Mouse (Mus musculus): Measurements from ENCODE around the gene Arid3a. TPM values are rescaled to one million over a fixed set of nuclear protein-coding genes. Genes with fewer than 3 reads are reported as not detected.
A peak's percentile ranks its signal among the peaks of the same experiment; 100 is the strongest.

Gene Arid3a
- polyA plus RNA-seq, 1 experiment, result 1.2 TPM

DNA sequence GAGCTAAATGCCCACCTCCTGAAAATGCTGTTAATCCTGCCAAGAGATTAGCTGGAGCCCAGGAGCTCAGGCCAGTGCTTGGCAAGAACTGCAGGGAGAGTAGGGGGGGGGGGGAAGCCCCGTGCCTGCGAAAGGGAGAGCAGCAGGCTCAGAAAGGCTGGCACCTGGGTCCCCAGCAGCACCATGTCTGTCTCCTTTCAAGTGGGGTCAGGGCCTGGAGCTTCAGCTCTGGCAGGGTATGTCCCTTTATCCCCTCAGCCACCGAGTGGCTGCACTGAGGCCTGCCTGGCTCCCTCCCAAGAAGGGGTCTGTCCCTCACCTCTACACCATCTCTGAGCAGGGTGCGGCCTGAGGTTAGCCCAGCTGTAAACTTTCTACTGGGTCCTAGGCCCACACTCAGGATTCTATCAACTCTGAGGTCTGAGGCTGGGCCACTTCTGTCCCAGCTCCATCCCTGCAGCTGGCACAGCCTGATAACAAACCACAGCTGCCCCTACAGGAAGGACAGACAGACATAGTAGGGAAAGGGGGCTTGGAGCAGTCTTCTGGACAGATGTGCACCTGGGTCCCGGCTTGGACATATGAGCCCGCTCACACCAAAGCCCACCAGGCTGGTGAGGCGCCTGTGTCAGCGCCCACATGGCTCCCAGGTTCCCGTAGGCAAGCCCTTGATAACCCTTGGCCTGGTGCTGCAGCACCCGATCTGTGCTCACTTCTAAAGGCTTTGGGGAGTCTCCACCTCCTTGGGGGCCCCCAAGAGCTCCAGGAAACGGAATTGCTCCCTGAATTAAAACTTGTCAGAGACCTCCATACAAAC, 12.5 kb upstream of the Arid3a start:
- Histone ChIP-seq H3K4me3 (no peak overlapping the region), H3K27me3 (ENCODE audit: control insufficient read depth, insufficient read depth, insufficient read length) (peaks cover 14% of the 10 kb centered on the region), H3K79me2 (ENCODE audit: control insufficient read depth, insufficient read depth) (peaks cover 16% of the 10 kb centered on the region), H3ac (ENCODE audit: control insufficient read depth, insufficient read length) (no peak overlapping the region), H3K36me3 (ENCODE audit: control insufficient read depth, insufficient read depth) (no peaks in the 10 kb centered on the region), H3K4me2 (ENCODE audit: low read depth) (no peak overlapping the region)
- TF ChIP-seq USF1 (IDR thresholded peaks at IDR 0.05; ENCODE audit: low read depth), result no peak
- no peak for TF ChIP-seq REST (IDR thresholded peaks at IDR 0.05; ENCODE audit: insufficient read depth, insufficient read length)
- TF ChIP-seq MAX (IDR thresholded peaks at IDR 0.05; ENCODE audit: low read depth), result no peak
- TF ChIP-seq MYOD1 (IDR thresholded peaks at IDR 0.05; ENCODE audit: control insufficient read depth in 1 of 3, insufficient read length in 2 of 3, low read depth in 2 of 3), result no peak
- no peak for TF ChIP-seq MYOG (IDR thresholded peaks at IDR 0.05; ENCODE audit: control insufficient read depth in 1 of 3, insufficient read depth in 1 of 3, insufficient read length in 2 of 3, low read depth in 2 of 3)
- TF ChIP-seq SRF (IDR thresholded peaks at IDR 0.05; ENCODE audit: control insufficient read depth, insufficient read length, low read depth), result no peak
- TF ChIP-seq TCF3 (IDR thresholded peaks at IDR 0.05; ENCODE audit: insufficient read length, low read depth), result no peak
- no peak for TF ChIP-seq E2F4 (IDR thresholded peaks at IDR 0.05; ENCODE audit: insufficient read depth)
- TF ChIP-seq CEBPB (IDR thresholded peaks at IDR 0.05; ENCODE audit: insufficient read depth, poor library complexity, severe bottlenecking), result no peak

DNA sequence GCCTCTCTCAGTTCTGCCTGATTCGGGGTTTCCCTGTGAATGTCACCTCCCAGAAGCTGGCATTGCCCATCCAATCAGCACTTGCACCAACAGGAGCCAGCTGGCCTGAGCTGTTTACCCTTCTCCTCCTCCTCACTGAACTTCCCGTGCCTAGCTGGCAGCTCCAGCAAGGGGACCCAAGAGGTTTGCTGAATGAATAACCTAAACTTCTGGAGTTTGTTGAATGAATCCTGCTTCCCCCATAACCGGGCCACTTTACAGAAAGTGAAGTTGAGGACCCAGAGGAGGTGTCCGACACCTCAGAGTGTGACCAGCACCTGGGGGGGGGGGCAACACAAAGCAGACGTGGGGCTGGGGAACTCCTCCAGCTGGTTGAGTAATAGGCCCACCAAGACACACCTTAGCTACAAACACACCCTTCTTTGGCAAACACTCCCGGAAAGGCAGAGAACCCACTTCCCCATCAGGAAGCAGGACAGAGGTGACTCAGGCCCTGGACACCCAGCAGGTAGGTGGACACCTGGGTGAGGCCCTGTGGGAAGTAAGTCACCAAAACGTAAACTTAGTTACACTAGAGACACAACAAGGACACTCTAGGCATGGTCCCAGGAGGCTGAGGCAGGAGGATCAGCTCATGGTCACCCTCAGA, 11.8 kb upstream of the Arid3a start:
- peaks cover 16% of the 10 kb centered on the region for H3K79me2 ChIP-seq (ENCODE audit: control insufficient read depth, insufficient read depth)
- no peak overlapping the region for H3ac ChIP-seq (ENCODE audit: control insufficient read depth, insufficient read length)
- no peaks in the 10 kb centered on the region for H3K36me3 ChIP-seq (ENCODE audit: control insufficient read depth, insufficient read depth)
- peak overlapping the region; percentile 91 for H3K4me2 ChIP-seq (ENCODE audit: low read depth)
- no peak for TF ChIP-seq TCF12 (IDR thresholded peaks at IDR 0.05; ENCODE audit: insufficient read depth, poor library complexity, severe bottlenecking)
- TF ChIP-seq MYOD1 (IDR thresholded peaks at IDR 0.05; ENCODE audit: control insufficient read depth in 1 of 3, insufficient read length in 2 of 3, low read depth in 2 of 3), result no peak
- no peak for TF ChIP-seq MAX (IDR thresholded peaks at IDR 0.05; ENCODE audit: low read depth)
- TF ChIP-seq USF1 (IDR thresholded peaks at IDR 0.05; ENCODE audit: low read depth), result no peak
- TF ChIP-seq SRF (IDR thresholded peaks at IDR 0.05; ENCODE audit: control insufficient read depth, insufficient read length, low read depth), result no peak
- TF ChIP-seq MYOG (IDR thresholded peaks at IDR 0.05; ENCODE audit: control insufficient read depth in 1 of 3, insufficient read depth in 1 of 3, insufficient read length in 2 of 3, low read depth in 2 of 3), result no peak
- TF ChIP-seq TCF3 (IDR thresholded peaks at IDR 0.05; ENCODE audit: insufficient read length, low read depth), result no peak
- no peak for TF ChIP-seq POLR2AphosphoS2 (IDR thresholded peaks at IDR 0.05; ENCODE audit: insufficient read length, low read depth)
- H3K4me3 ChIP-seq, result no peak overlapping the region
- peaks cover 14% of the 10 kb centered on the region for H3K27me3 ChIP-seq (ENCODE audit: control insufficient read depth, insufficient read depth, insufficient read length)

DNA sequence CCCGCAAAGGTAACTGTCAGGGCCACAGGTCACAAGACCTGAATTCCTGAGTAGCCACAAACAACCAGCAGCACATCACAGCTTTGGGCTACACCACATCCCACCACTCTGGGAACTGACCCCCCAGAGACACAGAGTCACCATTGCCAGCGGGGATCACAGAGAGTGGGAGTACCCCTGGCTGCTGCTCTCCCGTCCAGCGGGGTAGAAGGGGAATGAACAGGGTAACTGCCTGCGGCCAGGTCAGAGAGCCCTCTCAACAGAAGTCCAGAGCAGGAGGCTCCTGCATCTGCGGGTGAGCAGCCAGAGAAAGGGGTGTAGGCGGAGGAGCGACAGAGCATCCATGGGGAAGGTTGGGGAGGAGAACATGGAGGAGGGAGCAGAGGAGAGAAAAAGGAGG, 10.8 kb upstream of the Arid3a start:
- no peak for TF ChIP-seq E2F4 (IDR thresholded peaks at IDR 0.05; ENCODE audit: insufficient read depth)
- TF ChIP-seq TCF12 (IDR thresholded peaks at IDR 0.05; ENCODE audit: insufficient read depth, poor library complexity, severe bottlenecking), result no peak
- TF ChIP-seq MYOG (IDR thresholded peaks at IDR 0.05; ENCODE audit: control insufficient read depth in 1 of 3, insufficient read depth in 1 of 3, insufficient read length in 2 of 3, low read depth in 2 of 3), result no peak
- TF ChIP-seq CEBPB (IDR thresholded peaks at IDR 0.05; ENCODE audit: insufficient read depth, poor library complexity, severe bottlenecking), result no peak
- TF ChIP-seq USF1 (IDR thresholded peaks at IDR 0.05; ENCODE audit: low read depth), result no peak
- no peak for TF ChIP-seq MYOD1 (IDR thresholded peaks at IDR 0.05; ENCODE audit: control insufficient read depth in 1 of 3, insufficient read length in 2 of 3, low read depth in 2 of 3)
- no peak for TF ChIP-seq POLR2AphosphoS2 (IDR thresholded peaks at IDR 0.05; ENCODE audit: insufficient read length, low read depth)
- no peak for TF ChIP-seq REST (IDR thresholded peaks at IDR 0.05; ENCODE audit: insufficient read depth, insufficient read length)
- no peak for TF ChIP-seq POLR2A (IDR thresholded peaks at IDR 0.05; ENCODE audit: insufficient read length, low read depth)
- no peak for TF ChIP-seq SRF (IDR thresholded peaks at IDR 0.05; ENCODE audit: control insufficient read depth, insufficient read length, low read depth)
- no peak for TF ChIP-seq TCF3 (IDR thresholded peaks at IDR 0.05; ENCODE audit: insufficient read length, low read depth)
- no peak for TF ChIP-seq MAX (IDR thresholded peaks at IDR 0.05; ENCODE audit: low read depth)
- Histone ChIP-seq H3K27me3 (ENCODE audit: control insufficient read depth, insufficient read depth, insufficient read length) (peaks cover 24% of the 10 kb centered on the region), H3ac (ENCODE audit: control insufficient read depth, insufficient read length) (peak overlapping the region; percentile 37), H3K36me3 (ENCODE audit: control insufficient read depth, insufficient read depth) (no peaks in the 10 kb centered on the region), H3K4me2 (ENCODE audit: low read depth) (peak overlapping the region; percentile 91), H3K79me2 (ENCODE audit: control insufficient read depth, insufficient read depth) (peaks cover 16% of the 10 kb centered on the region), H3K4me3 (peak overlapping the region; percentile 84)

DNA sequence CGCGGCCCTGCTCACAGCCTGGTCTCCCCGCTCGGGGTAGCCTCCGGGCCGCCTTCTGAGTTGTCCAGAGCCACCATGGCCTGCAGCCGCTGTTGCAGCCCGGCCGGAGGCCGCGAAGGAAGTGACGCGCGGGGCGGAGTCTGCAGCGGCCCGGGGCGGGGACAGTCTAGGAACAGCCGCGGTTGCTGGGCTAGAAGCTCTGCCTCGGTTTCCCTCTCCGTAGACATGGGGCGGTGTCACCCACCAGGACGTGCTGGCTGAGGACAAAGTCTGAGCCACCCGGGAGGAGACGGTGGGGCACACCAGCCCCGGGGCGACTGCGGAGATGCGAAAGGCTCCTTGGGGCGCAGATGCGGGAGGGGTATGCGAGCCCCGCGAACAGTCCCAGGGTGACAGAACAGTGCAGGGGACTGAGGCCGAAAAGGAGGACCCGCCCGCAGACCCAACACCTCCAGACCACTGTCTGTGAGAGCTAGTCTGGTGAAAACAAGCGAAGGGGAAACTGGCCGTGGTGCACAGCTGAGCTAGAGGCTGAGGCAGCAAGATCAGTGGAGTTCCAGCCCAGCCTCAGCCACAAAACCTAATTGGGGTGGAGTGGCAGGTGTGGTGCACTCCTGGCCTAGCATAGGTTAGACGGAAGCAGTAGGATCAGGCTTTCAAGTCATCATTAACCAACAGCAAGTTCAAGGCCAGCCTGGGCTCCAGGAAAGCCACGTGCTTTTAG, 9.9 kb upstream of the Arid3a start, which contains the start of gene Kiss1r:
Gene Kiss1r (plus strand): TSS at position 164 of the 724 bp plus-strand sequence.
- Histone ChIP-seq H3K79me2 (ENCODE audit: control insufficient read depth, insufficient read depth) (peaks cover 16% of the 10 kb centered on the region), H3K27me3 (ENCODE audit: control insufficient read depth, insufficient read depth, insufficient read length) (peaks cover 32% of the 10 kb centered on the region), H3K4me3 (peak within 1 kb of the TSS; percentile 84), H3K4me2 (ENCODE audit: low read depth) (peak within 1 kb of the TSS; percentile 91), H3ac (ENCODE audit: control insufficient read depth, insufficient read length) (peak within 1 kb of the TSS; percentile 37), H3K36me3 (ENCODE audit: control insufficient read depth, insufficient read depth) (no peaks in the 10 kb centered on the region)
- TF ChIP-seq POLR2AphosphoS2 (IDR thresholded peaks at IDR 0.05; ENCODE audit: insufficient read length, low read depth) (peak; percentile 86), TCF3 (IDR thresholded peaks at IDR 0.05; ENCODE audit: insufficient read length, low read depth) (no peak), POLR2A (IDR thresholded peaks at IDR 0.05; ENCODE audit: insufficient read length, low read depth) (peak; percentile 89)
